Mouse (Mus musculus) CH12.LX (cell line): ENCODE measurements around the gene Kcng4.

Experiments
- MAFK ChIP-seq: IDR thresholded peaks from 2 replicates; pipeline ENCODE4 v1.6.1; 2011; ENCODE audit warnings: low read length, improper control_type of control experiment; ENCODE audit not compliant: insufficient replicate concordance
- PAX5 ChIP-seq: IDR thresholded peaks from 2 replicates; pipeline ENCODE4 v1.6.1; 2012; ENCODE audit warnings: low read length, inconsistent platforms, mixed read lengths

- TF ChIP-seq PAX5 (no peak), MAFK (no peak)
Observed at GRCm38 (mm10) chr8:119616811-119617210, 18.7 kb downstream of the Kcng4 start.
